29 mouse cellular contexts compared by ENCODE assay signal in the genomic region with DNA sequence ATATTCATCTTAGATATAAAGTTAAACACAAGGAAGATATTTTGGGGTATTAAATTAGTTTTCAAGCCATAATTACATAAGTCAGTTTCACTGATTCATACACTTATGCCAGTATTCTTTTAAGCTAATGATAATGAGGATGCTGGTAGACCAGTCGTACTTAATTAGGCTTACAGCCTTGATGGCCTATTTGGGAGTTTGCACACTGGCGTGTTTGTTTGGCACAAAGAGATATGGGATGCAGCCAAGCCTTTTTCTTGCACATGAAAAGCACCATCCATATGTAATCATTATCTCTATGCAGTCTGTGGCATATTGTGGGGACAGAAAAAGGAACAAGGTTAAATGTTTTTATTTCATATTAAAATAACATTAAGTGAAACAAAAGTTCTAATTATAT.
DNase-seq lines count a peak whose midpoint lies in the region; ATAC-seq and TF ChIP-seq lines count a peak whose summit lies in the region.
"Had no signal": no experiment of that assay in that cellular context is flagged by ENCODE, and none has a peak within 500 bp of the region (broad histone marks: within the 10 kb centered on the region; RNA-seq: fewer than 3 reads in every experiment).

No protein-coding gene starts in this region.

- H3K4me3 ChIP-seq in hindbrain, postnatal 0 days (ENCODE audit: low read length): no peak overlapping the region
- H3K4me3 ChIP-seq in hindbrain, embryonic 10.5 days: no peak overlapping the region
- H3K4me3 ChIP-seq: embryonic facial prominence, embryonic 10.5 days; embryonic facial prominence, embryonic 15.5 days; heart, embryonic 10.5 days; heart, embryonic 15.5 days; hindbrain, embryonic 13.5 days; kidney, embryonic 15.5 days; limb, embryonic 13.5 days; lung, embryonic 15.5 days; midbrain, embryonic 12.5 days; neural tube, embryonic 15.5 days had no signal

- WGBS in hindbrain, postnatal 0 days: 48% methylated on average over 2 of the region's 2 CpGs
- 91% methylated on average over 2 of the region's 2 CpGs for WGBS in hindbrain, embryonic 10.5 days

- ATAC-seq in cerebellum, adult (ENCODE audit: insufficient number of reproducible peaks, low FRiP score, low TSS enrichment): no peak
- ATAC-seq in hindbrain, postnatal 0 days: 0 out of 2 replicates have a peak, but pooled peaks have one; percentile 61
- ATAC-seq: inflammation-experienced regulatory T-cells, adult 6 months; Patski had no signal

- H3K9me3 ChIP-seq in hindbrain, postnatal 0 days (ENCODE audit: low read length): no peaks in the 10 kb centered on the region
- no peaks in the 10 kb centered on the region for H3K9me3 ChIP-seq in hindbrain, embryonic 10.5 days
- H3K9me3 ChIP-seq: embryonic facial prominence, embryonic 10.5 days; embryonic facial prominence, embryonic 15.5 days; heart, embryonic 10.5 days; heart, embryonic 15.5 days; hindbrain, embryonic 13.5 days; kidney, embryonic 15.5 days; limb, embryonic 13.5 days; lung, embryonic 15.5 days; midbrain, embryonic 12.5 days; neural tube, embryonic 15.5 days had no signal

- H3K36me3 ChIP-seq in hindbrain, postnatal 0 days (ENCODE audit: insufficient read depth, low read length): no peaks in the 10 kb centered on the region
- H3K36me3 ChIP-seq in hindbrain, embryonic 10.5 days: no peaks in the 10 kb centered on the region
- H3K36me3 ChIP-seq: embryonic facial prominence, embryonic 10.5 days; embryonic facial prominence, embryonic 15.5 days; heart, embryonic 10.5 days; heart, embryonic 15.5 days; hindbrain, embryonic 13.5 days; kidney, embryonic 15.5 days; limb, embryonic 13.5 days; lung, embryonic 15.5 days; midbrain, embryonic 12.5 days; neural tube, embryonic 15.5 days had no signal

- TF ChIP-seq CTCF in hindbrain, postnatal 0 days (IDR thresholded peaks at IDR 0.05; ENCODE audit: low read depth): no peak
- TF ChIP-seq CTCF in brain, embryonic 14.5 days (IDR thresholded peaks at IDR 0.05; ENCODE audit: borderline replicate concordance, extremely low read depth, insufficient read depth, insufficient read length): no peak

- H3K9ac ChIP-seq in hindbrain, postnatal 0 days (replicated peaks; ENCODE audit: low read length): no peak overlapping the region
- H3K9ac ChIP-seq: embryonic facial prominence, embryonic 15.5 days; heart, embryonic 15.5 days; hindbrain, embryonic 13.5 days; kidney, embryonic 15.5 days; limb, embryonic 13.5 days; lung, embryonic 15.5 days; midbrain, embryonic 12.5 days; neural tube, embryonic 15.5 days had no signal

- no peak overlapping the region for H3K4me2 ChIP-seq in hindbrain, postnatal 0 days (ENCODE audit: low read depth, low read length)
- H3K4me2 ChIP-seq: embryonic facial prominence, embryonic 15.5 days; heart, embryonic 15.5 days; hindbrain, embryonic 13.5 days; kidney, embryonic 15.5 days; limb, embryonic 13.5 days; liver, embryonic 11.5 days; lung, embryonic 15.5 days; midbrain, embryonic 12.5 days; neural tube, embryonic 15.5 days had no signal

- no peaks in the 10 kb centered on the region for H3K4me1 ChIP-seq in hindbrain, postnatal 0 days (ENCODE audit: insufficient read depth, low read length)
- no peaks in the 10 kb centered on the region for H3K4me1 ChIP-seq in hindbrain, embryonic 10.5 days (replicated peaks)
- H3K4me1 ChIP-seq: embryonic facial prominence, embryonic 10.5 days; embryonic facial prominence, embryonic 15.5 days; heart, embryonic 10.5 days; heart, embryonic 15.5 days; hindbrain, embryonic 13.5 days; kidney, embryonic 15.5 days; limb, embryonic 13.5 days; lung, embryonic 15.5 days; midbrain, embryonic 12.5 days; neural tube, embryonic 15.5 days had no signal

- H3K27ac ChIP-seq in hindbrain, postnatal 0 days: no peak overlapping the region
- no peak overlapping the region for H3K27ac ChIP-seq in hindbrain, embryonic 10.5 days
- H3K27ac ChIP-seq: embryonic facial prominence, embryonic 10.5 days; embryonic facial prominence, embryonic 15.5 days; heart, embryonic 10.5 days; heart, embryonic 15.5 days; hindbrain, embryonic 13.5 days; kidney, embryonic 15.5 days; limb, embryonic 13.5 days; lung, embryonic 15.5 days; midbrain, embryonic 12.5 days; neural tube, embryonic 15.5 days had no signal

- DNase-seq in cerebellum, postnatal 14 days: peak; percentile 68 to 75
- peak; percentile 67 for DNase-seq in hindbrain, postnatal 0 days (ENCODE audit: low spot score)
- DNase-seq in hindbrain, embryonic 10.5 days (ENCODE audit: low spot score): no peak
- DNase-seq in brain, embryonic 14.5 days (ENCODE audit: low read depth): peak; percentile 88
- peak; percentile 72 for DNase-seq in retina, postnatal 1 day
- DNase-seq in embryo, embryonic 9.5 days (ENCODE audit: extremely low spot score): no peak
- DNase-seq: adrenal gland, postnatal 10 days; cerebellum, adult 8-10 months; gastrocnemius, postnatal 25 days; heart, adult 11 months; kidney, adult 18-20 months; kidney, postnatal 25 days; right cerebral cortex, adult 18-20 months; spleen, adult 18-20 months; thymus, postnatal 25 days had no signal

- no peak for TF ChIP-seq POLR2A in brain, embryonic 14.5 days (IDR thresholded peaks at IDR 0.05; ENCODE audit: borderline replicate concordance, extremely low read depth, insufficient read depth, insufficient read length, poor library complexity, severe bottlenecking)

- H3K27me3 ChIP-seq in hindbrain, postnatal 0 days (ENCODE audit: insufficient read depth, low read length): no peaks in the 10 kb centered on the region
- no peaks in the 10 kb centered on the region for H3K27me3 ChIP-seq in hindbrain, embryonic 10.5 days (ENCODE audit: insufficient read depth, poor library complexity, severe bottlenecking)
- H3K27me3 ChIP-seq: embryonic facial prominence, embryonic 15.5 days; heart, embryonic 15.5 days; hindbrain, embryonic 13.5 days; kidney, embryonic 15.5 days; limb, embryonic 13.5 days; lung, embryonic 15.5 days; midbrain, embryonic 12.5 days; neural tube, embryonic 15.5 days; Patski had no signal

Comparison
In these comparisons a context has a peak if more than half of its experiments do, and no peak if none do; other contexts are left out.
1. DNase-seq: peak in cerebellum, postnatal 14 days (2 of 2), hindbrain, postnatal 0 days (single experiment), brain, embryonic 14.5 days (single experiment) and retina, postnatal 1 day (single experiment); none in hindbrain, embryonic 10.5 days (single experiment) and embryo, embryonic 9.5 days (single experiment).